Mouse (Mus musculus) cerebellum, adult 2 months (tissue): ENCODE results near the gene Yeats4.

Experiments
- CTCF ChIP-seq: fragments of 200-500 bp; IDR thresholded peaks from 2 replicates; pipeline ENCODE4 v1.5.1; 2011; ENCODE audit warnings: low read depth, mild to moderate bottlenecking, control low read depth, low read length, moderate library complexity, borderline replicate concordance; ENCODE audit not compliant: insufficient read depth
- POLR2A ChIP-seq: fragments of 200-500 bp; IDR thresholded peaks from 2 replicates; pipeline ENCODE4 v1.6.1; 2011; ENCODE audit warnings: low read length, control low read depth, borderline replicate concordance; ENCODE audit not compliant: insufficient read depth

DNA sequence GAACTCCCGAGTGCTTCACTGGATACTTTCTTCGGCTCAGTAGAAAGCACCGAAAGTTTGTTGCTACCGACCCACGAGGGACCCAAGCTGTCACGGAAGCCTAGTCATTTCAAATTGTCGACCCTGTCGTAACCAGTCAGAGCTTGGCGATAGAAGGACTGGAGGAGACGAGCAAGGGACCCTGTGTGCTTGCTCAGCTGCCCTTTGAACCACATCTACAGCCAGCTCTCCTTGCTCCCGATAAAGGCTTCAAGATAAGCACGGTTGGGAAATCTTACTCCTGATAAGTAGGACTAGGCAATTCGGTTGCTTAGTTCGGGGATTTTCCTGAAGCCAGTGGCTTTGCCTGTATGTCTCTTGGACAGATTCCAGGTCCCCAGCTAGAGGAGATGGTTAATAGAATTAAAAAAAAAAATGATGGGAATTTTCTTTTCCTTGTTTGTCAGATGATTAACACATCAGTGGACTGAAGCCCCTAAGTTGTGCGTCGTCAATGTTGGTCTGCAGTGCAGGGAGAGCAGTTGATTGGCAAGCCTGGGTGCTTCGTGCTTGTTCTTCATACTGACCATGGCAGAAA, 21.2 kb downstream of the Yeats4 start:
- no peak for TF ChIP-seq POLR2A
- TF ChIP-seq CTCF = no peak
